Comparison of ENCODE assay signal across 8 mouse cellular contexts in genomic region chr19:59943322-59943871, GRCm38 (mm10). TPM values are rescaled to one million over a fixed set of nuclear protein-coding genes. Genes with fewer than 3 reads are reported as not detected.
DNase-seq lines count a peak whose midpoint lies in the region; ATAC-seq lines count a peak whose summit lies in the region.

Gene Rab11fip2, minus strand, starts transcription at chr19:59943654.

- DNase-seq in gastrocnemius, adult 8-10 months (ENCODE audit: low spot score in 2 of 2) = peak; percentile 76 to 83
- peak; percentile 93 for DNase-seq in induced T-regulatory cell, adult 2 months (ENCODE audit: low read depth)
- peak; percentile 77 to 78 for DNase-seq in left cerebral cortex, adult 8-10 months (ENCODE audit: low spot score in 2 of 2)
- peak; percentile 91 for DNase-seq in right cerebral cortex, adult 18-20 months
- DNase-seq in urinary bladder, adult 2 months (ENCODE audit: low spot score) = peak; percentile 92

- peak; percentile 89 for ATAC-seq in activated CD4-positive, CD25-positive, alpha-beta regulatory T cell, adult 4 months
- ATAC-seq in common myeloid progenitor, adult 5-6 weeks (replicated peaks; ENCODE audit: low read depth, poor library complexity, severe bottlenecking) = peak; percentile 90
- peak; percentile 92 for ATAC-seq in megakaryocyte, adult 5-6 weeks (ENCODE audit: poor library complexity, severe bottlenecking)

RNA-seq across cellular contexts. Expression of gene Rab11fip2, which starts in this region (rescaled TPM):
- polyA plus RNA-seq in activated CD4-positive, CD25-positive, alpha-beta regulatory T cell, adult 4 months (2017; shearing (Covaris generic)) = 1 to 10 TPM; 4.0 to 4.5 TPM
- total RNA-seq in common myeloid progenitor, adult 5-6 weeks (2017) = 19.4 and 25.3 TPM in 2 replicates
- total RNA-seq in gastrocnemius, adult 8-10 months (2022) = 10 to 100 TPM; 11.8 to 14.7 (median 12.7) TPM
- 10 to 100 TPM; 64.0 to 78.2 (median 73.3) TPM for total RNA-seq in left cerebral cortex, adult 8-10 months (2022)
- total RNA-seq in megakaryocyte, adult 5-6 weeks (2015) = 5.1 and 6.6 TPM in 2 replicates
- 9.5 and 9.6 TPM in 2 replicates for total RNA-seq in megakaryocyte, adult 5-6 weeks (2017)
- polyA plus RNA-seq in urinary bladder, adult 2 months (2012; rRNA removed) = 11.3 and 12.2 TPM in 2 replicates

Comparison
In these comparisons a context has a peak if more than half of its experiments do, and no peak if none do; other contexts are left out.
1. Peak in every context shown above with its lines: DNase-seq and ATAC-seq.